Mouse (Mus musculus): ENCODE measurements around the gene Kank1. TPM values are rescaled to one million over a fixed set of nuclear protein-coding genes. Genes with fewer than 3 reads are reported as not detected.

Gene Kank1
- polyA plus RNA-seq, 1 experiment from 2014 or later = 16.6 TPM

DNA sequence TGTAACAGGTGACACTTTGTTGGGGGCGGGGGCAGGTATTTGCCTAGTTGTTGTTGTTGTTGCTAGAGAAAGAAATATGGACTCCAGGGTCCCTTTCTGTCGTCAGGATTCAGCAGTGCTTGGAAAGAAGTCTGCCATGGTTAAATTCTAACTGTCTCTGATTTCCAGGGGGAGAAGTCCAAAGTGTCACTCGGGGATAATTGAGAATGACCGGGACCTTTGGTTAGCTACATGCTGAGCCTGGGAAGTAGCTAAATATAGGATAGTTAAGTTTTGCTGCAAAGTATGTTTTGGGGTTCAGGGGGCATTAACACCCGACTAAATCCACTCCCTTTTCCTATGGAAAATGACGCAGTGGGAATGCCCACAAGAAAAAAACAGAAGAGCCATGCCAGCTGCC is 169.2 kb downstream of the Kank1 start:
- ATAC-seq (ENCODE audit: low read depth) = no peak
- H3K4me1 ChIP-seq (ENCODE audit: control insufficient read depth, insufficient read depth, low read length) = peaks cover 30% of the 10 kb centered on the region
- no peaks in the 10 kb centered on the region for H3K27me3 ChIP-seq (replicated peaks; ENCODE audit: control insufficient read depth, insufficient read depth, low read length)
- 23% methylated on average over 6 of the region's 6 CpGs for WGBS
- peak overlapping the region; percentile 87 for H3K27ac ChIP-seq (replicated peaks; ENCODE audit: low read depth, low read length)
- H3K4me3 ChIP-seq (ENCODE audit: low read depth, low read length) = peak overlapping the region; percentile 43; the same call in 1 of the 2 replicates
- no peaks in the 10 kb centered on the region for H3K9me3 ChIP-seq (ENCODE audit: control insufficient read depth, low read length)
- no peak for DNase-seq (ENCODE audit: low spot score)
- no peak overlapping the region for H3K9ac ChIP-seq (ENCODE audit: low read depth, low read length)
- H3K4me2 ChIP-seq (ENCODE audit: low read depth, low read length) = peak overlapping the region; percentile 88
- peaks cover 20% of the 10 kb centered on the region for H3K36me3 ChIP-seq (ENCODE audit: control insufficient read depth, insufficient read depth, low read length)

DNA sequence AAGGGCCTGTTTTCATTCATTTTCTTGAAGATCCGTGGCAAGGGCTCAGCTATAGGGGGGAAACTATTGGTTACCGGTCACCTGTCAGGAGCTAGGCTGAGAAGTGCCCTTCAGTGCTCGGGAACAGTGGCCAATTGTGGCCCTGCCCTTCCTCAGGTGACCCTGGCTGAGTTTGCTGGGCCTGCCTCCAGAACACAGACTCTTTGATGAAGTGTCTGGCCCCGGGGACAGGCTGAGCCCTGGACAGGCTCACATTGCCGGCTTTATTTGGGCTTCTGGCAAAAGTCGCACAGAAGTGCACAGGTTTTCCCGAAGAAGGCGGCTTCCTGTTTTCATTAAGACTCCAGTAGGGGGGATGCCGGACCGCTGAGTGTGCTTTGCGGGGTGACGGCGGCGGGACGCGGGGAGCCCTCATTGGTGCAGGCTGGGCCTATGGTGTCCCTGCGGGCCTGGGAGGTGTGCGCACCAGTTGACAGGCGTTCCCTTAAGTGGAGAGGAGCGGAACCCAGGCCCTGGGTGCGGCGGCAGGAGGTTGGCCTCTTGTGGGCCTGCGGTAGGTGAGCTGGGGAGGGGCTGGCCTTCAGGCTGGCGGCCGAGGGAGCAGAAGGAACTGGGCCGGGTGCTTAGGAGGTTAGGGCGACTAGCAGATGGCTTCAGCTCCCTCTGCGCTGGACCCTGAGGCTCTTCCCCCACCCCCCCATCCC is 169.9 kb downstream of the Kank1 start:
- Histone ChIP-seq H3K9me3 (ENCODE audit: control insufficient read depth, low read length) (no peaks in the 10 kb centered on the region), H3K4me1 (ENCODE audit: control insufficient read depth, insufficient read depth, low read length) (peaks cover 26% of the 10 kb centered on the region), H3K4me2 (ENCODE audit: low read depth, low read length) (peak overlapping the region; percentile 88), H3K27me3 (replicated peaks; ENCODE audit: control insufficient read depth, insufficient read depth, low read length) (no peaks in the 10 kb centered on the region), H3K9ac (ENCODE audit: low read depth, low read length) (peak overlapping the region; percentile 70), H3K36me3 (ENCODE audit: control insufficient read depth, insufficient read depth, low read length) (peaks cover 26% of the 10 kb centered on the region), H3K27ac (replicated peaks; ENCODE audit: low read depth, low read length) (peak overlapping the region; percentile 87), H3K4me3 (ENCODE audit: low read depth, low read length) (peak overlapping the region; percentile 43)
- ATAC-seq (ENCODE audit: low read depth) (peak; percentile 93), DNase-seq (ENCODE audit: low spot score) (peak; percentile 85)
- 2% methylated on average over 24 of the region's 28 CpGs for WGBS

DNA sequence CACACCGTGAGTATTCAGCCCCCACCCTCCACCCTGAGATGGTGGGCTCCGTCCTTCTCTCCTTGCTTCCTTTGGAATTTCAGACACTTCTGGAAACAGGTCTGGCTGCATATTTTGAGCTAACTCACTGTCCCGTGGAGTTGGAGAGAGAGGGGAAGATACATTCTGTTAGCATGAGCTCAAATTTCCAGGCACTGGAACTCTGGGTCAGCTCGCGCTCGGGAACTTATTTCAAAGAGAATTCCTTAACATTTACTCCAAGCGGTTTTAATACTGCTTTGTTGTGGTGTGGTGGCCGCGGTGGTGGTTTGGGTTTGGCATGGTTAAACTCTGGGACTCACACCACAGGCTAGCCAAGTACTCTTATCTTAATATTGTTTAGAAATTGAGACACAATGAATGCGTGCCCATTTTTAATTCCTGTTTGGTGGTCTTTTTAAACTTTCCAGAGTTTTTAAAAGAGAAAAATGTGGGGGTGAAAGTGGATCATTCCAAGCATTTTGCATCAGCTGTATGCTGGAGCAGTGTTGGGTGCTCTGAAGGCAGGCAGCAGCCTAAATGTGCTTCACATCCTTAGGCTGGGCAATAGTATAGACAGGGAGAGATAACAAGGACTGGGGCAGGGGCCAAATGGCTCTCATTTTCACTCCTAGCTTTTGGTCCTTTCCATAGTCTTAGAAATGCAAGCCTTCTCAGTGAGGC is 170.6 kb downstream of the Kank1 start:
- Histone ChIP-seq H3K27ac (replicated peaks; ENCODE audit: low read depth, low read length) (peak overlapping the region; percentile 87), H3K27me3 (replicated peaks; ENCODE audit: control insufficient read depth, insufficient read depth, low read length) (no peaks in the 10 kb centered on the region), H3K4me2 (ENCODE audit: low read depth, low read length) (peak overlapping the region; percentile 88), H3K4me3 (ENCODE audit: low read depth, low read length) (peak overlapping the region; percentile 43), H3K4me1 (ENCODE audit: control insufficient read depth, insufficient read depth, low read length) (peaks cover 26% of the 10 kb centered on the region), H3K9me3 (ENCODE audit: control insufficient read depth, low read length) (no peaks in the 10 kb centered on the region), H3K36me3 (ENCODE audit: control insufficient read depth, insufficient read depth, low read length) (peaks cover 26% of the 10 kb centered on the region), H3K9ac (ENCODE audit: low read depth, low read length) (peak overlapping the region; percentile 70)
- ATAC-seq (ENCODE audit: low read depth) (peak; percentile 50), DNase-seq (ENCODE audit: low spot score) (peak; percentile 85)
- WGBS = 4% methylated on average over 10 of the region's 10 CpGs

DNA sequence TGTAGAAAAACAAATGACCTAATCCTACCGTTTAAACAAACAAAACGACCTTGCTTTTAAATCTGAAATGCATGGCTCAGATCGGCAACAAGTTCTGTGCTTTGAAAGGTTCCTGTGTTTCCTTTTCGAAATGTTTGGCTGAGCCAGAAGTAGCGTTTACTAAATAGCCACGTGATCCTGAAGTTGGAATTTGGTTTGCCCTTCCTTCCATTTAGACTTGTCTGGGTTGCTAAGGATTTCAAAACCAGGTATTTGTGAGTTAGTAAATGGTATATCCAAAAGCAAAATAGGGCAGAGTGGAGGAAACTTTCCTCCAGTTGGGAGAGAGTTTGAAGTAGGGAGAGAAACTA is 171.1 kb downstream of the Kank1 start:
- H3K4me1 ChIP-seq (ENCODE audit: control insufficient read depth, insufficient read depth, low read length) = peaks cover 26% of the 10 kb centered on the region
- ATAC-seq (ENCODE audit: low read depth) = no peak
- H3K36me3 ChIP-seq (ENCODE audit: control insufficient read depth, insufficient read depth, low read length) = peaks cover 26% of the 10 kb centered on the region
- H3K27ac ChIP-seq (replicated peaks; ENCODE audit: low read depth, low read length) = peak overlapping the region; percentile 87
- H3K4me2 ChIP-seq (ENCODE audit: low read depth, low read length) = peak overlapping the region; percentile 88
- peak; percentile 60 for DNase-seq (ENCODE audit: low spot score)
- H3K9me3 ChIP-seq (ENCODE audit: control insufficient read depth, low read length) = no peaks in the 10 kb centered on the region
- WGBS = 10% methylated on average over 6 of the region's 6 CpGs
- peak overlapping the region; percentile 70 for H3K9ac ChIP-seq (ENCODE audit: low read depth, low read length)
- H3K27me3 ChIP-seq (replicated peaks; ENCODE audit: control insufficient read depth, insufficient read depth, low read length) = no peaks in the 10 kb centered on the region
- H3K4me3 ChIP-seq (ENCODE audit: low read depth, low read length) = peak overlapping the region; percentile 43

DNA sequence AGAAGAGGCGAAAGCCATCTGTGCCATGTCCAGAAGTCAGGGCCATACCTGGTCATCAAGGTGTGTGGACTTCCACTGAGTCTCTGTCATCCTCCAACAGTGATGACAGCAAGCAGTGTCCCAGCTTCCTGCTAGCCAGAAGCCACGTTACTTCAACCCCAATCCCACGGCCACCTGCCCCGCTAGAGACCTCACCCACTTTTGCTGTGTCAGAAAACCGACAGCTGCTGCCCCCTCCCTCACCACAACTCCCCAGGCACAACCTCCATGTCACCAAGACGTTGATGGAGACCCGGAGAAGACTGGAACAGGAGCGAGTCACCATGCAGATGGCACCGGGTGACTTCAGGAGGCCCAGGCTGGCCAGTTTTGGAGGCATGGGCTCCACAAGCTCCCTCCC is 172.5 kb downstream of the Kank1 start:
- DNase-seq (ENCODE audit: low spot score) (no peak), ATAC-seq (ENCODE audit: low read depth) (no peak)
- H3K4me3 ChIP-seq (ENCODE audit: low read depth, low read length) = no peak overlapping the region
- WGBS = 93% methylated on average over 9 of the region's 9 CpGs
- no peaks in the 10 kb centered on the region for H3K9me3 ChIP-seq (ENCODE audit: control insufficient read depth, low read length)
- H3K9ac ChIP-seq (ENCODE audit: low read depth, low read length) = no peak overlapping the region
- H3K36me3 ChIP-seq (ENCODE audit: control insufficient read depth, insufficient read depth, low read length) = peaks cover 26% of the 10 kb centered on the region
- H3K27ac ChIP-seq (replicated peaks; ENCODE audit: low read depth, low read length) = no peak overlapping the region
- H3K4me2 ChIP-seq (ENCODE audit: low read depth, low read length) = no peak overlapping the region
- peaks cover 26% of the 10 kb centered on the region for H3K4me1 ChIP-seq (ENCODE audit: control insufficient read depth, insufficient read depth, low read length)
- no peaks in the 10 kb centered on the region for H3K27me3 ChIP-seq (replicated peaks; ENCODE audit: control insufficient read depth, insufficient read depth, low read length)

DNA sequence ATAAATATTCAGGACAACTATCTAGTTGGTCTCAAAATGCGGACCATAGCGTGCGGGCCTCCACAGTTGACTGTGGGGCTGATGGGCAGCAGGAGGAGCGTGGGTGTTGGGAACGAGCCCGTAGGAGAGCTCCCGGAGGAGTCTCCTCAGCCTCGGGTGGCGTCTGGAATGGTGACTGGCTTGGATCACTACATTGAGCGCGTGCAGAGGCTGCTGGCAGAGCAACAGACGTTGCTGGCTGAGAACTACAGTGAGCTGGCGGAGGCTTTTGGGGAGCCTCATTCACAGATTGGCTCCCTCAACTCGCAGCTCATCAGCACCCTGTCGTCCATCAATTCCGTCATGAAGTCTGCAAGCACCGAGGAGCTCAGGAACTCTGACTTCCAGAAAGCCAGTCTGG is 174.6 kb downstream of the Kank1 start:
- ATAC-seq (ENCODE audit: low read depth) (no peak), DNase-seq (ENCODE audit: low spot score) (no peak)
- 89% methylated on average over 16 of the region's 17 CpGs for WGBS
- H3K9ac ChIP-seq (ENCODE audit: low read depth, low read length) = no peak overlapping the region
- H3K4me1 ChIP-seq (ENCODE audit: control insufficient read depth, insufficient read depth, low read length) = peaks cover 27% of the 10 kb centered on the region
- no peak overlapping the region for H3K27ac ChIP-seq (replicated peaks; ENCODE audit: low read depth, low read length)
- peaks cover 26% of the 10 kb centered on the region for H3K36me3 ChIP-seq (ENCODE audit: control insufficient read depth, insufficient read depth, low read length)
- H3K4me3 ChIP-seq (ENCODE audit: low read depth, low read length) = no peak overlapping the region
- H3K27me3 ChIP-seq (replicated peaks; ENCODE audit: control insufficient read depth, insufficient read depth, low read length) = no peaks in the 10 kb centered on the region
- no peaks in the 10 kb centered on the region for H3K9me3 ChIP-seq (ENCODE audit: control insufficient read depth, low read length)
- no peak overlapping the region for H3K4me2 ChIP-seq (ENCODE audit: low read depth, low read length)

DNA sequence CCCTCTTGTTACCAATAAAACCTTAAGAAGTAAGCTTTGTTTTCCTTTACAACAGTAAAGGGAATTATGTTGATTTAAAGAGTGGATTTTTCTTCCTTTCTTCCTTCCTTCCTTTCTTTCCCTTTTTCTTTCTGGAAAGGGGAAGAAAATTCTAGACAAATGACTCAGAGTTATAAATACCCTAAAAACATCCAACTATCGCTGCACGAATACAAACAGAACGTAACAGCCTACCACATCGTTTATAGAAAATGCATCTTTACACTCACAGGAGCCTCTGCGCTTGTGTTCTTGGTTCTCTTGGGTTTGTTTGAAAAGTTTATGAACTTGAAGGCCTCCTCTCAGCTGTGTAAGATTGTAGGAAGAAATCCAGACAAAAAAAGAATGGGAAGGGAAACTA is 178.7 kb downstream of the Kank1 start:
- H3K27ac ChIP-seq (replicated peaks; ENCODE audit: low read depth, low read length) = peak overlapping the region; percentile 58
- H3K9ac ChIP-seq (ENCODE audit: low read depth, low read length) = 0 out of 2 replicates have a peak overlapping the region, but pooled peaks have one; percentile 25
- ATAC-seq (ENCODE audit: low read depth) (no peak), DNase-seq (ENCODE audit: low spot score) (no peak)
- H3K9me3 ChIP-seq (ENCODE audit: control insufficient read depth, low read length) = no peaks in the 10 kb centered on the region
- H3K36me3 ChIP-seq (ENCODE audit: control insufficient read depth, insufficient read depth, low read length) = peaks cover 11% of the 10 kb centered on the region
- WGBS = 54% methylated on average over 5 of the region's 5 CpGs
- peaks cover 12% of the 10 kb centered on the region; the same call in 1 of the 2 replicates for H3K4me1 ChIP-seq (ENCODE audit: control insufficient read depth, insufficient read depth, low read length)
- peak overlapping the region; percentile 12; the same call in 1 of the 2 replicates for H3K4me2 ChIP-seq (ENCODE audit: low read depth, low read length)
- H3K4me3 ChIP-seq (ENCODE audit: low read depth, low read length) = no peak overlapping the region
- no peaks in the 10 kb centered on the region for H3K27me3 ChIP-seq (replicated peaks; ENCODE audit: control insufficient read depth, insufficient read depth, low read length)

DNA sequence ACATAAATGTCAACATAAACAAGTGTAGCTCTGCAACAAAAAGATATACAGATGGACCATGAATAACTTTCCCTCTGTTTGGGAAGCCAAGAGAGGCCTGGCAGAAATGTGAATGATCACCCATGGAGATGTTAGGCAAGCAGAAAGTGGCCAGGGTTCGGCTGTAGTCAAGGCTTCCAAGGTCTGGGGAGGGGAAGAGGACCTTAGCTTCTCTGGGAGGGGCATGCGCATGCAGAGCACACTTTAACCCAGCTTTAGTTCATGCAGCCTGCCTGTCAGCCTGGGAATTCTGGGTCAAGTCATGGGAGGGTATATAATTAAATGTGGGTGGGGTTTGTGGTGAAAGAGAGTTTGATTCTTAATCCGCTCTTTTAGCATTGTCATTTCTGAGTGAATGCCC is 180.9 kb downstream of the Kank1 start:
- Histone ChIP-seq H3K9me3 (ENCODE audit: control insufficient read depth, low read length) (no peaks in the 10 kb centered on the region), H3K4me1 (ENCODE audit: control insufficient read depth, insufficient read depth, low read length) (peaks cover 12% of the 10 kb centered on the region; the same call in 1 of the 2 replicates), H3K27ac (replicated peaks; ENCODE audit: low read depth, low read length) (no peak overlapping the region), H3K9ac (ENCODE audit: low read depth, low read length) (no peak overlapping the region), H3K4me2 (ENCODE audit: low read depth, low read length) (no peak overlapping the region), H3K4me3 (ENCODE audit: low read depth, low read length) (no peak overlapping the region), H3K27me3 (replicated peaks; ENCODE audit: control insufficient read depth, insufficient read depth, low read length) (no peaks in the 10 kb centered on the region), H3K36me3 (ENCODE audit: control insufficient read depth, insufficient read depth, low read length) (0 out of 2 replicates have a peak, but pooled peaks cover 4% of the 10 kb centered on the region)
- ATAC-seq (ENCODE audit: low read depth) (no peak), DNase-seq (ENCODE audit: low spot score) (no peak)
- 77% methylated on average over 3 of the region's 3 CpGs for WGBS
